Mouse (Mus musculus) ZHBTc4 (cell line): ENCODE data around the gene Hist1h1c.

ENCODE experiments used
- DNase-seq: peaks from one replicate; pipeline ENCODE4 v3.0.0-alpha.2; 2011; ENCODE audit warnings: low read depth, low spot score

Gene Hist1h1c

GRCm38 (mm10) chr13:23745381-23746161 lies 7.0 kb downstream of the Hist1h1c start, which contains the start of gene Hist1h3c:
TSS of gene Hist1h3c (minus strand) at chr13:23745602.
- peak; percentile 93 for DNase-seq

- DNase-seq, result peak; percentile 92
Observed at GRCm38 (mm10) chr13:23746201-23747080, 7.8 kb downstream of the Hist1h1c start, which contains the start of gene Hist1h2bb. TSS of gene Hist1h2bb (plus strand) at chr13:23746734.

- DNase-seq, result peak; percentile 62
Observed at GRCm38 (mm10) chr13:23747081-23747891, 8.7 kb downstream of the Hist1h1c start.

- peak; percentile 69 for DNase-seq
Observed at GRCm38 (mm10) chr13:23747892-23748288, 9.3 kb downstream of the Hist1h1c start.

GRCm38 (mm10) chr13:23749563-23750121 lies 11.0 kb downstream of the Hist1h1c start:
- no peak for DNase-seq

- DNase-seq, result peak; percentile 79
Observed at GRCm38 (mm10) chr13:23750839-23751477, 12.3 kb downstream of the Hist1h1c start, which contains the start of gene Hist1h2ab. TSS of gene Hist1h2ab (plus strand) at chr13:23751126.

GRCm38 (mm10) chr13:23751478-23751956 lies 12.9 kb downstream of the Hist1h1c start:
- peak; percentile 55 for DNase-seq

GRCm38 (mm10) chr13:23752067-23752741 lies 13.6 kb downstream of the Hist1h1c start, which contains the start of gene Hist1h3b:
TSS of gene Hist1h3b (plus strand) at chr13:23752267.
- DNase-seq, result peak; percentile 95

GRCm38 (mm10) chr13:23752742-23753172 lies 14.1 kb downstream of the Hist1h1c start:
- DNase-seq, result peak; percentile 24

- no peak for DNase-seq
Observed at GRCm38 (mm10) chr13:23753314-23754078, 14.9 kb downstream of the Hist1h1c start.

- DNase-seq, result no peak
Observed at GRCm38 (mm10) chr13:23755000-23755399, 16.4 kb downstream of the Hist1h1c start.

- peak; percentile 95 for DNase-seq
Observed at GRCm38 (mm10) chr13:23756790-23757189, 18.2 kb downstream of the Hist1h1c start, which contains the start of gene Hist1h4b. TSS of gene Hist1h4b (plus strand) at chr13:23757013.

GRCm38 (mm10) chr13:23757211-23757773 lies 18.7 kb downstream of the Hist1h1c start:
- DNase-seq, result peak; percentile 91

GRCm38 (mm10) chr13:23757921-23758320 lies 19.3 kb downstream of the Hist1h1c start:
- no peak for DNase-seq

GRCm38 (mm10) chr13:23759251-23759771 lies 20.7 kb downstream of the Hist1h1c start:
- peak; percentile 70 for DNase-seq

GRCm38 (mm10) chr13:23759916-23760239 lies 21.3 kb downstream of the Hist1h1c start:
- no peak for DNase-seq

GRCm38 (mm10) chr13:23760240-23760971 lies 21.8 kb downstream of the Hist1h1c start:
- peak; percentile 83 for DNase-seq
